Mouse (Mus musculus): ENCODE data around the gene Actr1a.
A peak's percentile ranks its signal among the peaks of the same experiment; 100 is the strongest.

Actr1a gene

DNA sequence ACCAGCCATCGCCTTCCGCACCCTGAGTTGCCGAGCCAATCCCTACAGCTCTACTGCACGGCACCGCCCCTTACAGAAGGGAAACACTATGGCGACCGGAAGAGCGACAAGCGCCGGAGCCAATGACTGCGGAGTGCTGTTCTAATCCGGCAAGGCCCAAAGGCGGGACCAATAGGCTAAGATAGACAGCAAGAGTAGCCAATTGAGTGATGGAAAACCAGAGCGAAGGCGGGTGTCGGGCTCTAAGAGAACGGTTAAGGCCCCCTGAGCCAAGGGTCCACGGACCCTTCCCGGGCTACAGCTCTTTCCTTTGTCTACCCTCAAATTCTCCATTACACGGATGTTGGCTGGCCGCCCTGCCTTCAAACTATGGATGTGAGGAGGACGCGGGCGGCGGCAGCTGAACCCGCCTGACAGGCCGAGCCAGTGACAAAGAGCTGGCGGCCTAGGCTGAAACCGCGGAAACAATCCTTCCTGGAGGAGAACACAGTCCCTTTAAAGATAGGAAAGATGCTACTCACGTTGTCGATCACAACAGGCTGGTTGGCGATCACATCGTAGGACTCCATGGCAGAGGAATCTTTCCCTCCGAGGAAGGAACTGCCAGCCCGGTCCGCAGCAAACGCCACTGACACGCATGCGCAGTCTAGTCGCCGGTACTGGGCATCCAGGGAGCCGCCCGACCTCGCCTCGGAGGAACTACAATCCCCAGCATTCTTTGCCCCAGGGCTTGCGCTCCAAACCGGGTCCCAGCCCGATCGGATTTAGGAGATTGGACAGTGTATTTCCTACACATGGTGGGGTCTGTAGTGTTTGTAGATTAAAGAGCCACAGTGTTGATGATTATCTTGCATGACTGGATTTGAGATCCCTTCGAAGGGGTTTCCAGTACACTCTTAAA is at the start of gene Actr1a:
Gene Actr1a, minus strand, starts transcription at position 640 of the 901 bp plus-strand sequence.
- DNase-seq (ENCODE audit: low read depth), result peak; percentile 99

DNA sequence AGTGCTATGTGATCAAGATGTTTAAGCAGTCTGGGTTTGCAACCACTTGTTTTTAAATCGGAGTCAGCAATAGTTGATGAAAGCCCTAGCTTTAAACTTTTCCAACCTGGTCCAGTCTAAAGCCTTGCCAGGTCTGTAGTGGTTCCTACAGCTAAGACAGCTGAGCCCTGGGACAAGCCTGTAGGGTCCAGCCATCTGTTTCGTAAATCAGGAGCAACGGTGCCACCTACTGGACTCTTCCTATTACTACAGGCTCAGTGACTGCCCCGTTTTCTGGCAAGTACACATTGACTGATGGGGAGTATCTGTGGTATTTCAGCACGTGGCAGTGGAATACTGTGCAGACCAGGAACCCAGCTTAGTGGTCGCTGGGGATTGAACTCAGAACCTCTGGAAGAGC is 48.7 kb upstream of the Actr1a start:
- peak; percentile 83 for DNase-seq (ENCODE audit: low read depth)

DNA sequence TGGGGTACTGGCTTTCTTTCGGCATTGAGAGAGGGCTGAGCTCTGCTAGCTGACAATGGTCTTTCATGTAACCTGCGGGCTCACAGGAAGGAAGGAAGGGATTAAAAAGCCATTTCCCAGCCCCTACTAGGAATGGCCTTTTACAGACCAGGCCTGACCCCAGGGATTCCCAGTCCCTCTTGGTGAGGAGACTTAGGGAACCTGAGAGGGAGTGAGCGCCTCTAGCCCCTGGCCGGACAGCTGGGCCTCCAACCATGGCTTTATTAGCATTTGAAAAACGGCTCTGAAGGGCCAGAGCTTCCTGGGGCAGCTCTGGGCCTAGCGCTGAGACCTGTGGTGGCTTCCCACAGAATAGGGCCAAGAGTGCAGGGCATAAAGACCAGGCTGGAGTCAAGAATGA is 48.0 kb upstream of the Actr1a start:
- no peak for DNase-seq (ENCODE audit: low read depth)

DNA sequence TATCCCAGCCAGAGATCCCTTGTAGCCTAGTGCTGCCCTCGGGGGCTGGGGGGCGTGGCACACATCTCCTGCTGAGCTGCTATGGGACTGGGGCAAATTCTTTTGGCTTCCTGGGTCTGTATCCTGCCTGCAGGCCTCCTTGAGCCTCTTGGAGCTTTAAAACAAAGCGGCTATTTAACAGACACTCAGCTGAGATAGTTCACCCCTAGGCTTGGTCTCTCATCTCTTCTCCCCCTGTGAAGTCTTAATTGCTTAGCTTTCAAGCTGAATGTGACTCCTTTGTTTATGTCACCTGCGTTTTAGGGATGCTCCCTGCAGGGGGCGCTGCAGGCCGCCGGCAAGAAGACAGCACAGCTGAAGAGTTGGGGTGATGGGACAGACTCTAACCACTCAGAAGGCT is 39.9 kb upstream of the Actr1a start:
- DNase-seq (ENCODE audit: low read depth), result no peak

DNA sequence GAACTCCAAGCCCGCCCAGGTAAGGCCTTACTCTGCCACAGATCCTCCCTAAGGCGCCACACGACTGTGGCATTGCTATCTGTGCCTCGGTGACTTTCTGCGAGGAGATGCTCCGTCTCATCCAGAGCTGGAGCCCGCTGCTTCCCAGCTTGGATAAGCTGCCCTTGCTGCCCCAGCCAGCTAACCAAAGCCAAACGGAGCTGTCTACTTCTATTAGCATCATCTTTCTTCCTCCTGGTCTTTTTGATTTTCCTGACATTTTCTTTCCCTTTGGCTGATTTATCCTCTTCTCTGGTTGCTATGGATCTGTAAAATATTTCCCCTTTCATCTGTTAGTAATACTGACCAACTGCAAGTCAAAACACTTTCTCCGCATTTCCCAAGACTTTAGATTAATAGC is 39.0 kb upstream of the Actr1a start:
- DNase-seq (ENCODE audit: low read depth), result no peak

DNA sequence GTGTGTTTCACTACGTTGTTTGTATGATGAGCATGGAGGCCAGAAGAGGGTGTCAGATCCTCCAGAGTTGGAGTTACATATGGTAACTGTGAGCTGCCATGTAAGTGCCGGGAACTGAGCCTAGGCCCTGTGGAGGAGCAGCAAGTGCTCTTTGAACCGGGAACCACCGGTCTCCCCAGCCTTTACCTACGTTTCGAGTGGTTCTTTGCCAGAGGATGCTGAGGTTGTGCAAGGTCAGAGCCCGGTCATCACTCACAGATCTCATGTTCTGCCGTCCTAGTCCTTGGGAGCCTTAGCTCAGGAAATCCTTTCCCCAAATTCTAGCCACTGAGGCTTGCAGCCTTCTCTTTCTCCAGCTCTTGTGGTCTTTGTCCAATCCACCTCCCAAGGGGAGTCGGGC is 38.6 kb upstream of the Actr1a start:
- no peak for DNase-seq (ENCODE audit: low read depth)

DNA sequence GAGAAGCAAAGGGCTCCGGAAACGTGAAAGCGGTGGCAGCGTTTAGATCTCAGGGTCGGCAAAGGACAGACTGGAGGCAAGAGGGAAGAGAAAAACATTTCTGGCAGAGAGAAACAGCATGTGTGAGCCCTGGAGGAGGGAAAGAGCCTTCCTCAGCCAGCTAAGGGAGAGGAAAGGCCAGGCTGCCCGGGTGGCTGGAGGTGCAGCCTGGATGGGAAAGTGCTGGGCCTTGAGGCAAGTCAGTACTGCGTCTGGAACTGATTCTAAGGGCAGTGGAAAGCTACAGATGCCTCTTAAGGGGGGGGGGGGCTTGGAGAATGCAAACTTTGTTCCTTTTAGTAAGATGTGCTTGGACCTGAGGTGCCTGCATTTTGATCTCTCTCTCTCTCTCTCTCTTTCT is 38.2 kb upstream of the Actr1a start:
- no peak for DNase-seq (ENCODE audit: low read depth)

DNA sequence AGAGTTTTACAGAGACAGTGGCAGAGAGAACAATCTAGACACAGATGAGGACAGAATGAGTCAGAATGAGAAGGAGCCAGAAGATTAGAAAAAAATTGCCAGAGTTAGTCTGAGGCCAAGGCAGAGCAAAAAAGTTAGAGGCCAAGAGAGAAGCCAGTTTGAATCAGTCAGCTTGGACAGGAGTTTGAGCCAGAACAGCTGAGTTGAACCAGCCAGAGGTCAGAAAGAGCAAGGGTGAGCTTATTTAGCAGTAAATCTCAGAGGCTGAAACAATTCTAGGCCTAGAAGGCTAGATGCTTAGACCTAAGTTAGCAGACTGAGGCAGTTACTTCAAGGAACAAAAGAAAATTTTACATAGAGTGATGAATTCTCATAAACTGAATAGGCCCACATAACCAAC is 33.7 kb upstream of the Actr1a start:
- no peak for DNase-seq (ENCODE audit: low read depth)

DNA sequence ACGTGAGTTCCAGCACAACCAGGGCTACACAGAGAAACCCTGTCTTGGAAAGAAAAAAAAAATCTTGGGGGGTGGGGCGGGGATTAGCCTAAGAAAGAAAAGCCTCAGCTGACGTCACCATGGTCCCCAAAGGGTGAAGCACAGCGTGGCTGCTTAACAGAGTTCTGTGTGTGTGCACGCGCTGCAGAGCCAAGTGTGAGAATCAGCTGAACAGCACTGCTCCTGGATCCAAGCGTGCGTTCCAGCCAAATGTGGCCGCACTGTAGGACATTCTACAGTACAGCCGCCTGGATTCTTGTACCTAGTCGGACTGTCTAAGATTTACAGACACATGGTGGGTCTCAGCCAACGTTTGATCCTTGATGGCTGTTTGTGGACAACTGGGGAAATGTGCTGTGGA is 30.9 kb upstream of the Actr1a start:
- no peak for DNase-seq (ENCODE audit: low read depth)

DNA sequence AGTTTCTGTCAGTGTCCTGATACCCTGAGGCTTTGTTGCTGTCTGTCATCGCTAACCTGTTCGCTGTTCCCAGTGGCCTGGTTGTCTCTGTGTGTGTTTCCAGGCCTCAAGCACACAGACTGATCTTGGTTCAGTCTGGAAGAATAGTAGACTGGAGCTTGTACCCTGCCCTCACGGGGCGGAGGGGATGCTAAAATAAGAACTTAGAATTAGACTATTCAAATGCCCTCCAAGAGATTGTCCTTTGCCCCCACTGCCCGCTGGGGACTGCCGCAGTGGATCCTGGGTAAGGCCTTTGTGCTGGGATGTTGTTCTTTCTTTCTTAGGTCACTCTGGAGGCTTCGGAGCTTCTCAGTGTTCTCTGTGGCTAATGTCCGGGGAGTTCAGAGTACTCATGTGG is 29.7 kb upstream of the Actr1a start:
- DNase-seq (ENCODE audit: low read depth), result no peak

DNA sequence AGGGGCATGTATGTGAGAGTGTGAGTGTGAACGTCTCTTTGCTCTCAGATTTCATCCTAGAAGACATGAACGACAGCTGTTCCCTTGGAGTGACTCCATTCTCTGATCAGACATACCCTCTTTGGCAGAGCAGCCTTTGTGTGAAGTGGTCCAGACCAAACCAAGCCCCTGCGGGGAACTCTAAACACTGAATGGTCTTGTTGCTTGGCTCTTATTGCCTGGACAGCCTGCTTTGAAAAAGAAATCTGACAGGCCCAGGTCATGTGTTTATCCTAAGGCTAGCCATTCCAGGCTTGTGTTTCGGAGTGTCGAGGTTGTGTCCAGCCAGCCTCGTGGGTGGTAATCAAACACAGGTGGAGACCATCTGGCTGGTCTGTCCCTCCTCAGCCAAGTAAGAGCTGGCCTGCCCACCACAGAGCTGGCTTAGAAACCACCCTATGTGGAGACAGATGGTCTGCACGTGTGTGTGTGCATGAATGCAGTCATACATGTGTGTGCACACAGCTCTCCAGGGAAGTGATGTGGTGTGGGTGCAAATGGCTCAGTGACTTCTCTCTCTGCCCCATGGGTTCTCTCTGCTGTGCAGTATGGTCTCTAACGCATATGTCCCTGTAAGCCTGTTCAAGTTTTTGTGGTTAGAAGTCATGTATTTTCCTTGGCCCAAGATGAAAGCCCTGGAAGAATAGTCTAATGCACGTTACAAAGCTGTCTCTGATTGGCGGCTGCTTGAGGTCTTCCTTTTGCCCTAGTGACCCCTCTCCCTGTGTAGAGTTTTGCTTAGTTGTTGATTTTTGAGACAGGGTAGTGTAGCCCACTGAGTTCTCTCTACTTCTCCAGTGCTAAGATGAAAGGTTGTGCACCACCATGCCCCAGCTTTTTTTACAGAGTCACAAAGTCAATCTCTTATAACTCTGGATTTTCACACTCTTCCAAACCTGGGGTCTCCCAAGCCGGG is 27.1 kb upstream of the Actr1a start:
- DNase-seq (ENCODE audit: low read depth), result no peak

DNA sequence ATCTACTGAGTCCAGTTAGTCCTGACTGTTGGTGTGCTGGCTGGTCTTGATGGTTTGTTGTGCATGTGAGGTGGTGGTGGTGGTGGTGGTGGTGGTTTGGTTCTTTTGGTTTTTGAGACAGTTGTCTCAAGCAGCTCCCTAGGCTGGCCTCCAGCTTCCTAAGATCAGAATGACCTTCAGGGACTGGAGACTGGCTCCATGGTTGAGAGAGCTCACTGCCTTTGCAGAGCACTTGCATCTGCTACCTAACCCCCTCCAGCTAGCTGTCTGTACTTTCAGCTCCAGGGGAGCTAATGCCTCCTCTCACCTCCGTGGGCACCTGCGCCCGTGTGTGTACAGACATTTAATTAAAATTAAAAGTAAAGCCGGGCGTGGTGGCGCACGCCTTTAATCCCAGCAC is 24.9 kb upstream of the Actr1a start:
- no peak for DNase-seq (ENCODE audit: low read depth)

DNA sequence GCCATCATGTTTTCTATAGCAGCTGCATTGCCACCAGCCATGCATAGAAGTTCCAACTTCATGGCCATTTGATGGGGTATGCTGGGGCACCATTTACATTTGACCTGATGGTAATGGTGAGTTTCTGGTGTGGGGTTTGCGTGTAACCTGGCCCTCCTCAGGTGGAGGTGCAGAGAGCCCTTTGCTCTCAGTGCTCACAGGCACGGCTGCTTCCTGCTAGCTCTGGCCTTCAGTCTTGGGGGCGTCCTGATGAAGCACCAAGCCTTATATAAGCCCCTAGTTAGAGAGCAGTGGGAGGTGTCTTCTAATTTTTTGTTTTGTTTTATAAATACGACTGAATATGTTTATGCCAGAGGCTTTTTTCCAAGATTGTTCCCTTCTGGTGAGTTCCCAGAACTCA is 22.5 kb upstream of the Actr1a start:
- no peak for DNase-seq (ENCODE audit: low read depth)

DNA sequence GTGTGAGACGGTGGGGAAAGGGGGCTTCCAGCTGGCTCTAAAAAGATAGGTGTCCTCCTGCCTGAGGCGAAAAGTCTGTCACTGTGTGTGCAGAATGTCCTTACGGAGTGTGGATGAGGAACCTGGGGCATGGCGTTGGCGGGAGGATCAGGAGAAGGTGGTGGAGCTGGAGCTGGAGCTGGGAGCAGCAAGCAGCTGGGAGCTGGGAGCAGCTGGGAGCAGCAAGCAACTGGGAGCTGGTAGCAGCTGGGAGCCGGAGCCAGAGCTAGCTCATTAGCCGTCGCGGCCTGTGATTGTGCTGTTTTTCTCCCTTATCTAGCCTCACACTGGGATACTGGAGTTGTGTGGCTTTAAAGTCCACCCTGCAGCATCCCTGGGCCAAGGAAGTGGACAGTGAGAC is 20.7 kb upstream of the Actr1a start:
- no peak for DNase-seq (ENCODE audit: low read depth)

DNA sequence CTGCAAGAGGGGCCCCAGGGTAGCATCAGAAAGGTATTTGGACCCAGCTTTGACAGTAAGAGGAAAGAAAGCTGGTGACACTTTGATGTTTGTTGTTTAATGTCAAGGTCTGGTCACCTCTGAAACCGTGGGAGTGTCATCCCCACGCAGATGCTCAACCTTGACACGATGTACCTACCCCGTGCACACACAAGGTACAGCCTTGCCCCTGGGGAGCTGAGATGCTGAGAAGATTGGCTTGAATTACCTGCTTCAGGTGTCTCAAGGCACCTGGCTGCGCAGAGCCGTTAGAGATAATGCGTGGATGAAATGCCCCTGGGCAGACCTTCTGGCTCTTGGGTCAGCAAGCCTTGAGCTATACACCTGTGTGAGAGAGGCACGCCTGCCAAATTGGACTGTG is 18.9 kb upstream of the Actr1a start:
- DNase-seq (ENCODE audit: low read depth), result no peak

DNA sequence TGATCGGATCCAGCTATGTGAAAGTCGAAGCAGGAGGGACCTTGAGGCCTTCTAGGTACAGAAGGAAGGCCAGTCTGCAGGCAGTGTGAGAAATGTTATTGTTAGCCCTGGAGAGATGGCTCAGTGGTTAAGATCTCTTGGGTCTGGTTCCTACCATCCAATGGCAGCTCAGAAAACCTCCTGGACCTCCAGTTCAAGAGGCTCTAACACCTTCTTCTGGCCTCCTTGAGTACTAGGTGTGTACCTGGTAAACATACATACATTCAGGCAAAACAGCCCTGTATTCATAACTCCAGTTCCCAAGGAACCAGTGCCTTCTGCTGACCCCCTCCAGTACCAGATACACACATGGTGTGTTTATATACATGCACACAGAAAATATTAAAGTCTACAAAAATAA is 18.4 kb upstream of the Actr1a start:
- no peak for DNase-seq (ENCODE audit: low read depth)

DNA sequence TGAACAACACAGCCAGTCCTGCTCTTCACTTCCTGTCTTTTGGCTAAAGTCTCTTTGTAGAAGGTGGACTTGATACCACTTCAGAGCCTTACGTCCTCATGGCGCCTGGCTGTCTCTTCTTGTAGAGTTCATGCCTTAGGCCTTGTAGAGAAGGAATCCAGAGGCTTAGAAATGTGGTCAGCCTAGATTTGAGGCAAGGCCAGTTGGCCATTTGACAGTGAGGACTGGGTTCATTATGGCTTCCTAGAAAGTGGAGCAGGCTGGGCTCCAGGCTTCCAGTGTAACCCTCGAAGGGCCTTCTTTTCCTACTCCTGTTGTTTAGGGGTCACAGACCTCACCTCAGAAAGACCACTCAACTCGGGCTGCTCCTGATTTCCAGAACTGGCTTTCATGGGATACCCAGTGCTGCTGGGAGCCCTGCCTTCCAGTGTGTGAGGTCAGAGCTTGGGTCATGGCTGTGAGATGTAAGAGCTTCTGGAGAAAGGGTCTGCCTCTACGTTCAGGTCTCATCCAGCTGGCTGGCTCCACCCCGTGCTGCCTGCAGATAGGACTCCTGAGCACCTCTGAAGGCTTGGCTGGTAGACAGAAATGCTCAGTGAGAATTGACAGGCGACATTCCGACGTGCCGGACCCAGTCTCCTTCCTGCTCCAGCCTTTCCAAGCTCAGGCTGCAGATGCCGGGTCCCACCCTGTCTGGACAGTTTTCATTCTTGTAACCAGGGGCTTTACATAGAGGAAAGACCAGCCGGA is 16.7 kb upstream of the Actr1a start:
- DNase-seq (ENCODE audit: low read depth), result no peak

DNA sequence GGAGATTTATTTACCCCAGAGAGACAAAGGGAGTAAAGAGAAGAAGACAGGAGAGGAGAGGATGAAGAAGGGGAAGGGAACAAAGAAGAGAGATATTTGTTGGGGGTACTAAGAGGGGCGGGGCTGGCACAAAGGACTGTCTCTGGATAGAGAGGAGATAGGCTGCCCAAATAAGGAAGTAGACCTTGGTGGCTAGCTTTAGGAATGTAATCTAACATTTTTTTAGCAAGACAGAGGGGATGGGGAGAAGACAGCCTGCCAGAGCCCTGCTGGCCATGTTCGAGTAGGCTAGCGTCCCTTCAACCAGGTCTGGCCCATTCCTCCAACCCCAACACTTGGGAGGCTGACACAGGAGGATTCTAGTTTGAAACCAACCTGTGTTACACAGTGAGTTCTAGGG is 14.0 kb upstream of the Actr1a start:
- no peak for DNase-seq (ENCODE audit: low read depth)

DNA sequence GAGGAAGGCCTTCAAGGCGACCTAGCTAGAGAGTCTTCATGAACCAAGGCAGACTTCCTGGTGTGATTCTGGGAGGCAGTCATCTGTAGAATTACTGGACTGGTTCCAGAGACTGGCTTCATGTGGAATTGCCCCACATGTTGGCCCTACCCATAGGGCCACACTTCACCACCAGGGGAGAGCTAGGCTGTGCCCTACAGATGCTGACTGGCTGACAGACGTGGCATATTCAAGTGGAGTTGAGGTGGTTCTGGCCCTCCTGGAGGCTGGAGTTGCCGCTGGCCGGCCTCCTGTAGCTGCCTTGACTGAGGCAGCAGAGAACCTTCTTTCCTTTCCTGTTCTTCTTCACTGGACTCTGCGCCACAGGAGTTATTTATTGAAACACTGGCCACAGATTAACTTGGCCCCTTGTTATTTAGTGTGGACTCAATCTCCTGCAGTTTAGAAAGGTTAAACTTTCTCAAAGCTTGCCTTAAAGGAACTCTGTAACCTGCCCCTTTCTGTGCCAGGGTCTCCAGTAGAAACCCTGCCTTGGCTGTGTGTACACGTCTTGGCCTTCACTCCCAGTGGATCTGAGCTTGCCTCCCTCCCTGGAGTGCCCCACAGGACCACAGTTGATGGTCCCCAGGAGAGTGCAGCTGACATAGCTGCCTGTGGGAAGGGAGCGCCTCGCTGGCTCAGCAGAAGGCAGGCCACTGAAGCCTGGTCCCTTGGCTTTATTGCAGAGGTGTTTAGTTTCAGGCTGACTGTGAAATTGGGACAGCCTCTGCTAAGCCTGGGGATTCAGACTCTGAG is 11.2 kb upstream of the Actr1a start:
- no peak for DNase-seq (ENCODE audit: low read depth)

DNA sequence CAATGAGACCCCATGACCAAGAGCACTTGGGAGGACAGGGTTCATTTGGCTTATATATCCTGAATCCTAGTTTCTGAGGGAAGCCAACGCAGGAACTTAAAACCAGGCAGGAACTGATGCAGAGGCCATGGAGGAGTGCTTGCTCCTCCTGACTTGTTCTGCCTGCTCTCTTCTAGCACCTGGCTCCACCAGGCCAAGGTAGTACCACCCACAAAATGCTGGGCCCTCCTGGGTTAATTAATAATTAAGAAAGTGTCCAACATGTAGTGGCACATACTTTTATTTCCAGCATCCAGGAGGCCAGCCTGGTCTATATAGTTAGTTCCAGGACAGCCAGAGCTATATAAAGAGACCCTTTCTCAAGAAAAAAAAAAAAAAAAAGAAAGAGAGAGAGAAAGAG is 8.5 kb upstream of the Actr1a start:
- no peak for DNase-seq (ENCODE audit: low read depth)

DNA sequence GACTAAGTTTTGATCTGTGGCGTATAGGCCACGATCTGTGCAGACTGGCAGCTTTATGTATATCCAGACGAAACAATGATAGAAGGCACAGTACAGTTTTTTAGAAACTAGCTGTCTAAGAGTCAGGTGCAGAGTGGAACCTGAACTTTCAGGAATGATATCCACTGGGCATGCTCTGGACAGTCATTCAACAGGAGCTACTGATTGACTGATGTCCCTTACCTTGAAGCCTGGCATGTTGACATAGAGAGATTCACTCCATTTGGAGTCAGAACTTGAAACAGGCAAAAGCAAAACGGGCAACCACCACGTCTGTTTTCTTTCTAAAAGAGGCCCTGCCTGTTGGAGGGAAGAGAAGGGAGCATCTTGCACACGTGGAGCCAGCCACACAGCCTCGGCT is 5.0 kb upstream of the Actr1a start:
- DNase-seq (ENCODE audit: low read depth), result no peak

DNA sequence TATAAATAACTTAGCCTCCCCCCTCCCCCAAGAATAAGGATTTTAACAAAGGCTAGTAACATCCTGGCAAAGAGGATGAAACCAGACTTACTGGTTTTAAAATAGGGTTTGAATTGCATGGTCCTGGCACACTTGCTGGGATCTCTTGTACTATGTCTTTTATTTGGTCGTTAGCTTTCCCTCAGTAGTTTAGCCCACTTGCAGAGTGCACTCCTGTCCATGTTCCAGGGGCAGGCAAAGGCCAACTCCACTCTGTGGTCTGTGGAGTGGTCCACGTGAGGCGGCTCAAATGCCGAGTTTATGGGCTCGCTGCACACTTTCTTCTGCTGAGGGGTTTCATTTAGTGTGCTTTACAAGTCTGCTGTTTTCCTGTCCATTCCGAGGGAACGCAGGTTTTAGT is 4.3 kb upstream of the Actr1a start:
- DNase-seq (ENCODE audit: low read depth), result no peak

Data from c-Kit-positive CD71-negative TER-119-negative erythroid progenitor cells, embryonic 14.5 days (primary cell).